Mouse (Mus musculus): Measurements from ENCODE around the gene Efcc1.

DNA sequence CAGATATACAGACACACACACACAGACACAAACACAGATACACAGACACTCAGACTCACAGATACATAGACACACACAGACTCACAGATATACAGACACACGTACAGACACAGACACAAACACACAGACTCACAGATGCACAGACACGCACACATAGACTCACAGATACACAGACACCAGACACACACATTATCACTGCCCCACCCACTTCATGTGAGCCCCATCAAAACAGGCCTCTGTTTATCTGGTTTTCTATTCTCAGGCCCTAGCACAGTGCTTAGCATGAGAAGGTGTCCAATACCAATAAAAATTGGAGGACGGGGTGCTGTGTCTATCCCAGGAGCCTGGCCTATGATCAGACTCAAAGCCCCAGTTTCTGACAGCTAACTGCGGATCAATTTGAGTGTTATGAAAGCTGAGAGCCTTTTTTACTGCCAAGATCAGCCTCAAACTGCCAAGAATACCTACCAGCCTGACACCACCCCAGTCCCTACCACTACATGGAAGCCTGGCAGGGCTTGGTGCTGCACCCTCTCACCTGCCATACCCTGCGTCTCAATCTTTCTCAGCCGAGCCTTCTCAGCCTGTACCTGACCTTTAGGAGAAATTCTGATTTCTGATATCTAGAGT, 65.7 kb downstream of the Efcc1 start:
- no peak for TF ChIP-seq CTCF (IDR thresholded peaks at IDR 0.05; ENCODE audit: borderline replicate concordance, insufficient read depth, low read depth, low read length)
- TF ChIP-seq POLR2A (IDR thresholded peaks at IDR 0.05; ENCODE audit: borderline replicate concordance, insufficient read depth, low read length), result no peak

All from cerebellum, adult 2 months (tissue).